Mouse (Mus musculus): ENCODE measurements around the gene Pnma3. TPM values are rescaled to one million over a fixed set of nuclear protein-coding genes. Genes with fewer than 3 reads are reported as not detected.

The Pnma3 gene
- polyA plus RNA-seq (2014; fragmentation: Nextera tagmentation; extraction: Ambion mirVana): not detected in 2 replicates

- Histone ChIP-seq H3K27ac (replicated peaks in 1 of 2; ENCODE audit: control insufficient read depth in 1 of 2, insufficient read depth in 1 of 2, low read depth in 2 of 2, low read length in 2 of 2) (no peak within 1 kb of the TSS), H3K36me3 (ENCODE audit: control insufficient read depth, insufficient read depth, low read length) (no peaks in the 10 kb centered on the region), H3K4me2 (ENCODE audit: low read length) (peak within 1 kb of the TSS; percentile 46), H3K27me3 (ENCODE audit: control insufficient read depth, insufficient read depth, low read length) (no peaks in the 10 kb centered on the region), H3K9ac (ENCODE audit: low read length) (no peak within 1 kb of the TSS), H3K9me3 (ENCODE audit: control insufficient read depth, low read length) (no peaks in the 10 kb centered on the region), H3K4me1 (ENCODE audit: control insufficient read depth in 2 of 2, insufficient read depth in 2 of 2, low read length in 2 of 2) (no peaks in the 10 kb centered on the region), H3K4me3 (ENCODE audit: control insufficient read depth in 1 of 2, insufficient read depth in 1 of 2, low read depth in 1 of 2, low read length in 2 of 2) (no peak within 1 kb of the TSS; a peak in 1 of 4 replicates)
- 41% methylated on average over 7 of the region's 7 CpGs for WGBS
- ATAC-seq (ENCODE audit: insufficient number of reproducible peaks, insufficient read depth, low FRiP score, low read depth): no peak
These were observed at the start of gene Pnma3 for GRCm38 (mm10) chrX:73064415-73064793. Pnma3 (plus strand) TSS chrX:73064787.

DNA sequence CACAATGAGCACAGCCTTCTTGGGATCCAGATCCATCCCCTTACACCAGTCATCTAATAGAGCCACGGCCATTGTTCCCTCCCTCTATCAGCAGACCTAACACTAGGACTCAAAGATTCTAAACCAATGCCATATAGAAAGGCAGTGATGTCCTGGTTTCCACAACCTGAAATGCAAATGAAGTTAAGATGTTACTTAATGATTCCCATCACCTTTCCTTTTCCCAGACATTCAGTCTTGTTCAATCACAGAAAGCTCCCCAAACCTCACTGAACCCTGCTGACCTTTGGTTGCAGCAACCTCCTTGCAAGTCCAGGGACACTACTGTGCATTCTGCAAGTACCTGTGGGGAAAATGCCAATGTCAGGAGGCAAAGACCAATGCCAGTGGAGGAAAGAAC lies 27.6 kb upstream of the Pnma3 start, which contains the start of gene Pnma5:
Gene Pnma5 (minus strand): TSS at position 101 of the 400 bp plus-strand sequence.
- H3K9me3 ChIP-seq (ENCODE audit: control insufficient read depth, low read length): no peaks in the 10 kb centered on the region
- H3K4me1 ChIP-seq (ENCODE audit: control insufficient read depth in 2 of 2, insufficient read depth in 2 of 2, low read length in 2 of 2): no peaks in the 10 kb centered on the region
- H3K27ac ChIP-seq (replicated peaks in 1 of 2; ENCODE audit: control insufficient read depth in 1 of 2, insufficient read depth in 1 of 2, low read depth in 2 of 2, low read length in 2 of 2): no peak within 1 kb of the TSS
- 76% methylated on average over 1 of the region's 1 CpGs for WGBS
- H3K4me2 ChIP-seq (ENCODE audit: low read length): no peak within 1 kb of the TSS
- H3K27me3 ChIP-seq (ENCODE audit: control insufficient read depth, insufficient read depth, low read length): no peaks in the 10 kb centered on the region; the same call in 1 of the 2 replicates
- no peak for ATAC-seq (ENCODE audit: insufficient number of reproducible peaks, insufficient read depth, low FRiP score, low read depth)
- H3K4me3 ChIP-seq (ENCODE audit: control insufficient read depth in 1 of 2, insufficient read depth in 1 of 2, low read depth in 1 of 2, low read length in 2 of 2): no peak within 1 kb of the TSS
- no peak within 1 kb of the TSS for H3K9ac ChIP-seq (ENCODE audit: low read length)
- H3K36me3 ChIP-seq (ENCODE audit: control insufficient read depth, insufficient read depth, low read length): no peaks in the 10 kb centered on the region

DNA sequence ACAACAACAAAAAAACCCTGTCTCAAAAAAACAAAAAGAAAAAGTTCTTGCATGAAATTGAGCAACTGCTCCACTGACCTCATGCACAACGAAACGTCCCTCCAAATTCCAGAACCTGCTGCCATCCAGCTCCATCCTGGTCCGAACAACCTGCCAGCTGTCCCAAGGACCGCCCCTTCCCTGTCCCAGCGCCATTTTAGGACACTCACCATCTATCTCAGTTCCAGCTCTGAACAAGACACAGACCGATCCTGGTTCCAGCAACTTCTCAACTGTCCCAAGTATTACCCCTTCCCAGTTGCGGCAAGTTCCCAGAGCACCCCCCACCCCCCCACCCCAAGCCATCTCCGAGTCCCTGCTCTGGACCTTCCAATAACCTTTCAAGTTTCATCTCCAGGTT lies 25.8 kb upstream of the Pnma3 start:
- H3K9me3 ChIP-seq (ENCODE audit: control insufficient read depth, low read length): no peaks in the 10 kb centered on the region
- ATAC-seq (ENCODE audit: insufficient number of reproducible peaks, insufficient read depth, low FRiP score, low read depth): no peak
- H3K36me3 ChIP-seq (ENCODE audit: control insufficient read depth, insufficient read depth, low read length): no peaks in the 10 kb centered on the region
- no peak overlapping the region for H3K4me3 ChIP-seq (ENCODE audit: control insufficient read depth in 1 of 2, insufficient read depth in 1 of 2, low read depth in 1 of 2, low read length in 2 of 2)
- no peaks in the 10 kb centered on the region for H3K4me1 ChIP-seq (ENCODE audit: control insufficient read depth in 2 of 2, insufficient read depth in 2 of 2, low read length in 2 of 2)
- WGBS: 79% methylated on average over 8 of the region's 8 CpGs
- no peaks in the 10 kb centered on the region; the same call in 1 of the 2 replicates for H3K27me3 ChIP-seq (ENCODE audit: control insufficient read depth, insufficient read depth, low read length)
- H3K27ac ChIP-seq (replicated peaks in 1 of 2; ENCODE audit: control insufficient read depth in 1 of 2, insufficient read depth in 1 of 2, low read depth in 2 of 2, low read length in 2 of 2): no peak overlapping the region
- H3K4me2 ChIP-seq (ENCODE audit: low read length): no peak overlapping the region
- H3K9ac ChIP-seq (ENCODE audit: low read length): no peak overlapping the region

DNA sequence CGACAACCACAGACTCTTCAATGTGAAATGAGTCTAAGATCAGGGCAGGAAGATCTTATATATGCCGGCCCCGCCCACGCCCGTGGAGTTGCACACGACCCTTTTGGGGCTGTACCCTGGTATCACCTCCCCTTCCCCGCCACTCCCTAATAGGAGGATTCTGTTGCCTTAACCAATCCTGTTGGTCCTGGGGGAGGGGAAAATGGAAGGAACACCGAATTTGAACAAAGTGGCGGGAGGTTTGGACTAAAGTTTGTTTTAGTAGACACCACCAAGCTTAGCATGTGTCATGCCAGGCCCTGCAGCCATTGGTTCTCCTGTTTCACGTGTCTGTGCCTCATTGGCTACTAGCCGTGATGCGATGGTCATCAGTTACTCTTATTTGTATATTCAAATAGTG lies 24.9 kb upstream of the Pnma3 start:
- no peak overlapping the region for H3K4me2 ChIP-seq (ENCODE audit: low read length)
- no peaks in the 10 kb centered on the region; the same call in 1 of the 2 replicates for H3K27me3 ChIP-seq (ENCODE audit: control insufficient read depth, insufficient read depth, low read length)
- H3K36me3 ChIP-seq (ENCODE audit: control insufficient read depth, insufficient read depth, low read length): no peaks in the 10 kb centered on the region
- H3K9me3 ChIP-seq (ENCODE audit: control insufficient read depth, low read length): no peaks in the 10 kb centered on the region
- no peak overlapping the region for H3K9ac ChIP-seq (ENCODE audit: low read length)
- no peaks in the 10 kb centered on the region for H3K4me1 ChIP-seq (ENCODE audit: control insufficient read depth in 2 of 2, insufficient read depth in 2 of 2, low read length in 2 of 2)
- 70% methylated on average over 12 of the region's 12 CpGs for WGBS
- H3K4me3 ChIP-seq (ENCODE audit: control insufficient read depth in 1 of 2, insufficient read depth in 1 of 2, low read depth in 1 of 2, low read length in 2 of 2): no peak overlapping the region
- no peak overlapping the region for H3K27ac ChIP-seq (replicated peaks in 1 of 2; ENCODE audit: control insufficient read depth in 1 of 2, insufficient read depth in 1 of 2, low read depth in 2 of 2, low read length in 2 of 2)
- no peak for ATAC-seq (ENCODE audit: insufficient number of reproducible peaks, insufficient read depth, low FRiP score, low read depth)

- no peaks in the 10 kb centered on the region for H3K9me3 ChIP-seq (ENCODE audit: control insufficient read depth, low read length)
- ATAC-seq (ENCODE audit: insufficient number of reproducible peaks, insufficient read depth, low FRiP score, low read depth): peak; percentile 77; the same call in 1 of the 2 replicates
- H3K4me3 ChIP-seq (ENCODE audit: control insufficient read depth in 1 of 2, insufficient read depth in 1 of 2, low read depth in 1 of 2, low read length in 2 of 2): no peak overlapping the region
- WGBS: 20% methylated on average over 14 of the region's 14 CpGs
- no peak overlapping the region for H3K27ac ChIP-seq (replicated peaks in 1 of 2; ENCODE audit: control insufficient read depth in 1 of 2, insufficient read depth in 1 of 2, low read depth in 2 of 2, low read length in 2 of 2)
- H3K36me3 ChIP-seq (ENCODE audit: control insufficient read depth, insufficient read depth, low read length): no peaks in the 10 kb centered on the region
- H3K9ac ChIP-seq (ENCODE audit: low read length): no peak overlapping the region
- peak overlapping the region; percentile 37 for H3K4me2 ChIP-seq (ENCODE audit: low read length)
- no peaks in the 10 kb centered on the region for H3K27me3 ChIP-seq (ENCODE audit: control insufficient read depth, insufficient read depth, low read length)
- peaks cover 0 to 2% of the 10 kb centered on the region in 2 experiments; a peak in 1 of 4 replicates for H3K4me1 ChIP-seq (ENCODE audit: control insufficient read depth in 2 of 2, insufficient read depth in 2 of 2, low read length in 2 of 2)
These were observed 10.6 kb upstream of the Pnma3 start for GRCm38 (mm10) chrX:73053860-73054563.

DNA sequence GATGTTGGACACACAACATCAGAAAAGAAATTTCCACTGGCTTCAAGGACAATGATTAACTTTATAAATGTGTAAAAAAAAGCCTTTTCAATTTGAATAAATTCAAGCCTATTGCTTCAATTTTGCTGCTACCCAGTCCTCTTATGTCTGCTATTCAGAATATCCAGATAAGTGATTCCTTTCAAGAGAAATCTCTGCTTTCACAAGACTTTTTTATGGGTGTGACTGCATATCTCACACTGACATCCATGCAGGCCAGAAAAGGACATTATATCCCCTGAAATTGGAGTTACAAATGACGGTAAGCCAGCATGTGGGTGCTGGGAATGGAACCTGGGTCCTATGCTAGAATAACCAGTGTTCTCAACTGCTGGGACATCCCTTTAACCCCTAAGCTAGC lies 3.1 kb upstream of the Pnma3 start:
- H3K36me3 ChIP-seq (ENCODE audit: control insufficient read depth, insufficient read depth, low read length): no peaks in the 10 kb centered on the region
- H3K27me3 ChIP-seq (ENCODE audit: control insufficient read depth, insufficient read depth, low read length): no peaks in the 10 kb centered on the region
- no peak overlapping the region for H3K27ac ChIP-seq (replicated peaks in 1 of 2; ENCODE audit: control insufficient read depth in 1 of 2, insufficient read depth in 1 of 2, low read depth in 2 of 2, low read length in 2 of 2)
- WGBS: 69% methylated on average over 1 of the region's 1 CpGs
- H3K4me2 ChIP-seq (ENCODE audit: low read length): no peak overlapping the region
- H3K4me1 ChIP-seq (ENCODE audit: control insufficient read depth in 2 of 2, insufficient read depth in 2 of 2, low read length in 2 of 2): no peaks in the 10 kb centered on the region
- no peak overlapping the region for H3K4me3 ChIP-seq (ENCODE audit: control insufficient read depth in 1 of 2, insufficient read depth in 1 of 2, low read depth in 1 of 2, low read length in 2 of 2)
- no peaks in the 10 kb centered on the region for H3K9me3 ChIP-seq (ENCODE audit: control insufficient read depth, low read length)
- no peak overlapping the region for H3K9ac ChIP-seq (ENCODE audit: low read length)
- ATAC-seq (ENCODE audit: insufficient number of reproducible peaks, insufficient read depth, low FRiP score, low read depth): no peak

GRCm38 (mm10) chrX:73062323-73062722 lies 2.3 kb upstream of the Pnma3 start:
- 39% methylated on average over 5 of the region's 5 CpGs for WGBS
- no peaks in the 10 kb centered on the region for H3K36me3 ChIP-seq (ENCODE audit: control insufficient read depth, insufficient read depth, low read length)
- H3K9me3 ChIP-seq (ENCODE audit: control insufficient read depth, low read length): no peaks in the 10 kb centered on the region
- H3K27ac ChIP-seq (replicated peaks in 1 of 2; ENCODE audit: control insufficient read depth in 1 of 2, insufficient read depth in 1 of 2, low read depth in 2 of 2, low read length in 2 of 2): no peak overlapping the region
- H3K27me3 ChIP-seq (ENCODE audit: control insufficient read depth, insufficient read depth, low read length): no peaks in the 10 kb centered on the region
- no peaks in the 10 kb centered on the region for H3K4me1 ChIP-seq (ENCODE audit: control insufficient read depth in 2 of 2, insufficient read depth in 2 of 2, low read length in 2 of 2)
- no peak overlapping the region for H3K9ac ChIP-seq (ENCODE audit: low read length)
- no peak overlapping the region for H3K4me3 ChIP-seq (ENCODE audit: control insufficient read depth in 1 of 2, insufficient read depth in 1 of 2, low read depth in 1 of 2, low read length in 2 of 2)
- H3K4me2 ChIP-seq (ENCODE audit: low read length): no peak overlapping the region
- ATAC-seq (ENCODE audit: insufficient number of reproducible peaks, insufficient read depth, low FRiP score, low read depth): no peak
